Mouse (Mus musculus): Measurements from ENCODE around the gene Creld2. TPM values are rescaled to one million over a fixed set of nuclear protein-coding genes. Genes with fewer than 3 reads are reported as not detected.
A peak's percentile ranks its signal among the peaks of the same experiment; 100 is the strongest.

Creld2 gene
- total RNA-seq, 2 experiments from 2014 or later: 22.1 to 26.3 TPM

DNA sequence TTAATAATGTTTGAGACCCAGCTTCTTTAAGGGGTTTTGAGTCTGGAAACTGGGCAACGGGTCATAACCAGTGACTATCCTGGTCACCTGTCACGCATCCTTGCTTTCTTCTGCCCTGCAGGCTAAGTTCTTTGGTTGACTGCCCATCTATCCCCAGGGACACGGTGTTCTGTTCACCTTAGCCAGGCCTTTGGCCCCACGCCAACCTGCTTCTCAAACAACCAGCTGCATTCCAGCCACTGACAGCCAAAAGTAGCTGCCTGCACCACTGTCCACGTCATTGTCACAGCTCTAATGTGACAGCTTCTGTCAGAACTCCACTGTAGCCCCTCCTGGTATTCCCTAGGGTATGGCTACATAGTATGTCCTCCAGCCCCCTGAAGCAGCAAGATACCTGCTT, 12.0 kb downstream of the Creld2 start:
- Histone ChIP-seq H3K27ac (no peak overlapping the region), H3K4me3 (no peak overlapping the region)
- no peak for DNase-seq (ENCODE audit: extremely low spot score in 1 of 2, low spot score in 2 of 2)
- intact Hi-C loops (cut with DNase I): no loop called here
- TF ChIP-seq CTCF (IDR thresholded peaks at IDR 0.05): no peak

DNA sequence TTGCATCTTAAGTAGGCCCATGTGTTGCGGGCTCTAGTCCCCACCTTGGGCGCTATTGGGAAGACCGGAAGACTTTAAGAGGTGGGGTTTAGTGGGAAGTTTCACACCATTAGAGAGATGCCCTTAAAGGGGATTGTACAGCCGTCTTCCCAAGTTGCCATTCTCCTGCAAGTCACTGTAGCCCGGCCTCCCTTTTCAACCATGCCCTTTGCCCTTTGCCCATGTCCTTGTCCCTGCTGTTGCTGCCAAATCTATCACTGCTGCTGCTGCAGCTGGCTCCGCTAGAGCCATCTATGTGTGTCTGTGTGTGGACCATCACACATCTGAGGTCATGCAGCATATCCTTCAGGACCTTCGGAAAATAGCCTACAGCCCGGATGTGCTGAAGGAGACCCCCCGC, 13.1 kb downstream of the Creld2 start:
- intact Hi-C loops (cut with DNase I): no loop called here
- TF ChIP-seq CTCF (IDR thresholded peaks at IDR 0.05): no peak
- Histone ChIP-seq H3K27ac (no peak overlapping the region), H3K4me3 (no peak overlapping the region)
- no peak for DNase-seq (ENCODE audit: extremely low spot score in 1 of 2, low spot score in 2 of 2)

DNA sequence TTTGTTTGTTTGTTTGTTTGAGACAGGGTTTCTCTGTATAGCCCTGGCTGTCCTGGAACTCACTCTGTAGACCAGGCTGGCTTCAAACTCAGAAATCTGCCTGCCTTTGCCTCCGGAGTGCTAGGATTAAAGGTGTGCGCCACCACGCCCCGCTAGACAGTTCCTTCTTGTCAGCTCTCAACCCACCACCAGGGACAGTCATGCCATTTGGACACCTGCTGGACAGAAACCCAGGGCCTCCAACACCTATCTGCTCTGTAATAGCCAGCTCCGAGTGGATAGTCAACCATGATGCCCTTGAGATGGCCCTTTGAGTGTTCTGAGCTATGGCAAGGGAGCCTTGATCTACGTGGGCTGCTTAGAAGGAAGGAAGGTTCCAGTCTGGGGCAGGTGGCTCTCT, 16.6 kb downstream of the Creld2 start:
- no peak; the same call in 1 of the 2 replicates for TF ChIP-seq CTCF (IDR thresholded peaks at IDR 0.05)
- intact Hi-C loops (cut with DNase I): no loop called here
- DNase-seq (ENCODE audit: extremely low spot score in 1 of 2, low spot score in 2 of 2): no peak
- Histone ChIP-seq H3K4me3 (no peak overlapping the region), H3K27ac (no peak overlapping the region)

DNA sequence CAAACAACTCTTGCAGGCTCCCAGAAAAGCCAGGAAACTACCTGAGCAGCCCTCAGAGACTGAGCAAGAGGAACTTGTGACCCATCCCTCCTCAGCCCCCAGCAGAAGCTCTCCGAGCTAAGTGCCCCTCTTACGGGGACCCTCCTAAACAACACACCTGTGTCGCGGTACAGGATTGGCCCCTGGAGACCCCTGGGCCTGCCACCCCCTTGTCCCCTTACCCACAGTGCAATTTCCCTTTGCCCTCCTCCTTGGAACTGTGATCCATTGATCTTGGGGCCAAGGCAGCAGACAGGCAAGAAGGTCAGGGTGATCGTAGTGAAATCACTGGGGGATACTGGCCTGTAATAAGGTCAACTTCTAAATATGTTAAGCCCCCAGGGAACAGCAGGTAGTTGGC, 17.1 kb downstream of the Creld2 start:
- intact Hi-C loops (cut with DNase I): no loop called here
- no peak for DNase-seq (ENCODE audit: extremely low spot score in 1 of 2, low spot score in 2 of 2)
- H3K27ac ChIP-seq: no peak overlapping the region
- TF ChIP-seq CTCF (IDR thresholded peaks at IDR 0.05): no peak
- no peak overlapping the region for H3K4me3 ChIP-seq

DNA sequence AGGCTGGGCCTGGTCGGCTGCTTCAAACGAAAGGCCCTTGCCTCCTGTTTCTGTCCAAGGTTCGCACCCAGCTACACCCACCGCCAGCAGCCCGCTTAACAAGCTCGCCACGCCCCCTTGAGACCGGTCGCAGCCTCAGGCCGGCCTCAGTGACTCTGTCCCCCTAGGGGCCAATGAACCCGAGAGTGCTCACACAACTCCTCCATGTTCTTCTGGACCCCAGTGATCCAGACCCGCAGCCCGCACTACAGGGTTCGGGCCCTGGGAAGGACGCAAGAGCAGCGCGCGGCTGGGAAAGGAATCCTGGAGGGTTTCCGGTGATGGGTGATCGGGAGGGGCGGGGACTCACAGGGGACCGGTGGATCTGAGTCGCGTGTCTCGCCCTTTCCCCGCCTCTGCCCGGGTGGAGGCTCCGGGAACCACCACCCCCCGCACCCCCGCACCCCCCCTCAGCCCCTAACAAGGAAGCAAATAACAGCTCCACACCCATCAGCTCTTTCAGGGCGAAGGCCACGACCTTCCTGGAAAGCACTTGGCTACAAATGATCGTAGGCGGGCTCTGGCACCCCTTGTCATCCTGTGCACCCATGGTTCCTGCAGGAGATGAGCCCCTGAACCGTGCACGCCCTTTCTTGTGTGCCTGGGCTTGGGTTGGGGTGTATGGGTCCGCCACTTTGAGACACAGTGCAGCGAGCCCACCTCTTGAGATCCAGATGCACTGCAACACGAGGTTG, 17.9 kb downstream of the Creld2 start:
- H3K27ac ChIP-seq: peak overlapping the region; percentile 75
- peak overlapping the region; percentile 49 for H3K4me3 ChIP-seq
- DNase-seq (ENCODE audit: extremely low spot score in 1 of 2, low spot score in 2 of 2): peak; percentile 36 to 55
- TF ChIP-seq CTCF (IDR thresholded peaks at IDR 0.05): peak; percentile 18; the same call in 1 of the 2 replicates
- intact Hi-C loops (cut with DNase I): loop anchor here (1.0 kb wide), 1 partner anchor 27 kb away; no protein-coding TSS in a partner anchor

DNA sequence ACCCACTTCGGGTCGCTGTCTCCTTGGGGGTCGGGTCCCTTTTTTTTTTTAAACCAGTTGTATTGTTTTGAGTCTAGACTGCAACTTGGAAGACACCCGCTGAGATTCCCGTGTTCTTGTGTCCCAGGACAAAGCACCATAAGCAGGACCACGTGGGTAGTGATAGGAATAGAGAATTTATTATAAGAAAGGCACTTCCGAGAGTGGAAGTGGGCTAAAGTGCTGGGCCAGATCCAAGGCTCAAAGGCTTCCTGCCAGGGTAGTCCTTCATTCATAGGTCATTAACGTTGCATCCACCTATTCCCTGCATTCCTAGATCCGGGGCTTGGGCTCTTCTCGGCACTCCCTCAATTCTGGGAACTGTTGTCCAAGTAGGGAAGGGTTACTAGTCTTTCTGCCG, 18.5 kb downstream of the Creld2 start:
- intact Hi-C loops (cut with DNase I): loop anchor here (1.0 kb wide), 1 partner anchor 26 kb away; no protein-coding TSS in a partner anchor
- Histone ChIP-seq H3K27ac (peak overlapping the region; percentile 75; the same call in 1 of the 2 replicates), H3K4me3 (peak overlapping the region; percentile 49)
- TF ChIP-seq CTCF (IDR thresholded peaks at IDR 0.05): no peak
- DNase-seq (ENCODE audit: extremely low spot score in 1 of 2, low spot score in 2 of 2): no peak

DNA sequence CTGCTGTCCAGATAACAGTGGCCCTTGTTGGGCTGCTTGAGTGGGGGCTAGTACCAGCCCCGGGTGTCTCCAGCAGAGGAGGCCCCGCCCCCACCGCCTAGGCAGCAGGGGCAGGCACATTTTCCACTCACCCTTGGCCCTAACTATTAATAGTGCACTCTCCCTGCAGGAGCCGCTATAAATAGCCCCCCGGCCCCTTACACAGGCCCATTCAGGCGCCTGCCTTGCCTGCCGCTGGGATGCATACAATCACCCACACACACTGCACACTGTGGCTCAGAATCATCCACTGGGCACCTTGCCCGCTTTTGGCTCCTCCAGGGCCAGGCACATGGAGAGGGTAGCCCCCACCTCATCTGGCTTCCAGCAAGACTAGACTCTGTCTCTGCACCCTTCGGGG, 19.8 kb downstream of the Creld2 start:
- Histone ChIP-seq H3K27ac (peak overlapping the region; percentile 91), H3K4me3 (no peak overlapping the region)
- intact Hi-C loops (cut with DNase I): no loop called here
- peak; percentile 65 to 68 for DNase-seq (ENCODE audit: extremely low spot score in 1 of 2, low spot score in 2 of 2)
- no peak for TF ChIP-seq CTCF (IDR thresholded peaks at IDR 0.05)

DNA sequence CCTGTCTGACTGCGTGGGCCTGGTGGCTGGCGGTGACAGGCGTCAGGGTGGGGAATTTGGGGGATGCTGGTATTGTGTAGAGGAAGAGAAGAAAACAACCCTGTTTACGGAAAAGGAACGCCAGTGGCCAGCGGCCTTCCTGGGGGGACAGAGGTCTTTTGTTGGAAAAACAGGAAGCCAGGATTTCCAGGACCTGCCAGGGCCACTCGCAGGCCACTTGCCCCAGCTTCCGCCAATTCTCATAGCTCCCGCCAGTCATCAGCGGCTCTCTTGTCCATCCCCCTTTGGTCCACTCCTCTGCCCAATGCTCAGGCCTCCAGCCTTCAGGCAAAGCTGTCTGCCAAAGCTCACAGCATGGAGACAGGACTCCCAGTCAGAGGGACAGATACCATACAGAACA, 20.7 kb downstream of the Creld2 start:
- Histone ChIP-seq H3K4me3 (no peak overlapping the region), H3K27ac (peak overlapping the region; percentile 91)
- intact Hi-C loops (cut with DNase I): no loop called here
- no peak for DNase-seq (ENCODE audit: extremely low spot score in 1 of 2, low spot score in 2 of 2)
- TF ChIP-seq CTCF (IDR thresholded peaks at IDR 0.05): no peak

DNA sequence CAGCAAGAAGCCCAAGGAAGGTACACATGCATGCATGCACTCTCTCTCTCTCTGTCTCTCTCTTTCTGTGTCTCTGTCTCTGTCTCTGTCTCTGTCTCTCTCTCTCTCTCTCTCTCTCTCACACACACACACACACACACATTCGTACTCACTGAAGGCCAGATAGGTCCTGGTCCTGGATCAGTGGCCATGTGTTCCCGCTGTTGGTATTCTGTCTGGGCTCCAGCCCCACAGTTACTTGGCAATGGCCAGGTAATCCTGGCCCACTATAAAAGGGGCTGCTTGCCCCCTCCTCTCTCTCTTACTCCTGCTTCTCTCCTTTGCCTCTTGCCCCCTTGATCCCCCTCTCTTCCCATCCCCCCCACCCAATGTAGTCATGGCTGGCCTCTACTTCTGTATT, 21.7 kb downstream of the Creld2 start:
- H3K27ac ChIP-seq: no peak overlapping the region

DNA sequence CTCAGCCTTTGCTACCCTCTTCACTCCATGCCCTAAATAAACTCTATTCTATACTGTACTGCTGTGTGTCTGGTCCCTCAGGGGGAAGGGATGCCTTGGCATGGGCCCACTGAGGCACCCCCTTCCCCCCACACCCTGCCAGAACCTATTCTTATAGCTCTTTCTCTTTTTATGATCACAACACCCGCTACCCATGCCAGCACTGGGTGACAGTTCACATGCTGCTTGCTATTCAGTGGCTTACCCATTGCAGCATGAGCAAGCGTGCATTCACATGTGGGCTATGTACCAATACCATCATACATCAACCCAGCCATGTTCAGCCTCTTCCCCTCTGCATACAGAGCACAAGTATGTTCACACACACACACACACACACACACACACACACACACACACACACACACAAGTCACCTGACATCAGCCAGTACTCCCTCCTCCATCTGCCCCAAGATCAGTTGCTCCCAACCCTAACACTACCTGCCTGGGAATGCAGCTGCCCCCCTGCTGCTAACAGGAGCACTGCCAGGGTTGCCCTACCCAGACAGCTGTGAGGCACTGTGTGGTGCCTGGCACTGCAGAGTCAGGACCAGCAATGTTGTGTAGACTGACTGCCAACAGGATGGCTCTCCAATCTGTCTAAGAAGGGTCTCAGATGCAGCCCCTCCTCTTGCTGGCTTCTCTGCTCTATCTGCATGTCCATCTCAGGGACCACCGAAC, 22.3 kb downstream of the Creld2 start:
- intact Hi-C loops (cut with DNase I): no loop called here
- no peak for DNase-seq (ENCODE audit: extremely low spot score in 1 of 2, low spot score in 2 of 2)
- H3K27ac ChIP-seq: peak overlapping the region; percentile 16; the same call in 1 of the 2 replicates
- no peak overlapping the region for H3K4me3 ChIP-seq
- no peak for TF ChIP-seq CTCF (IDR thresholded peaks at IDR 0.05)

More for the DNA sequence above, 21.7 kb downstream of the Creld2 start:
- TF ChIP-seq CTCF (IDR thresholded peaks at IDR 0.05): no peak
- no peak overlapping the region for H3K4me3 ChIP-seq
- intact Hi-C loops (cut with DNase I): no loop called here
- no peak for DNase-seq (ENCODE audit: extremely low spot score in 1 of 2, low spot score in 2 of 2)

DNA sequence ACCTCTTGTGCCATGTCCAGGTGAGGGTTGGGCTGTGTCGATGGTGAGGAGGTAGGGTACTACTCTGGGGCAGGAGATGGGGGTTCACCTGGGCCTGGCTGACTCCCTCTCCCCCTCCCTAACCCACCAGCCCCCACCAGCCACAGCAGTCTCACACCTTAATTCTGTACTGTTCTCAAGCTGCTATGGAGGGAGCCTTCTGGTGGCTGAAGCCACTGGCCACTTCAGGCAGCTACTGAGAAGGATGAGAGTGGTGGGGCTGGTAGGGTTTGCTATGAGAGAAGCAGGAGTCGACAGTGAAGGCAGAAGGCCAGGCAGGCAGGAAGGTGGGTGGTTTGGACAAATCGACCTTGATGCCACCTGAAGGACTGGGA, 22.8 kb downstream of the Creld2 start:
- DNase-seq (ENCODE audit: extremely low spot score in 1 of 2, low spot score in 2 of 2): no peak
- no peak overlapping the region for H3K4me3 ChIP-seq
- no peak for TF ChIP-seq CTCF (IDR thresholded peaks at IDR 0.05)
- intact Hi-C loops (cut with DNase I): no loop called here
- peak overlapping the region; percentile 16; the same call in 1 of the 2 replicates for H3K27ac ChIP-seq

DNA sequence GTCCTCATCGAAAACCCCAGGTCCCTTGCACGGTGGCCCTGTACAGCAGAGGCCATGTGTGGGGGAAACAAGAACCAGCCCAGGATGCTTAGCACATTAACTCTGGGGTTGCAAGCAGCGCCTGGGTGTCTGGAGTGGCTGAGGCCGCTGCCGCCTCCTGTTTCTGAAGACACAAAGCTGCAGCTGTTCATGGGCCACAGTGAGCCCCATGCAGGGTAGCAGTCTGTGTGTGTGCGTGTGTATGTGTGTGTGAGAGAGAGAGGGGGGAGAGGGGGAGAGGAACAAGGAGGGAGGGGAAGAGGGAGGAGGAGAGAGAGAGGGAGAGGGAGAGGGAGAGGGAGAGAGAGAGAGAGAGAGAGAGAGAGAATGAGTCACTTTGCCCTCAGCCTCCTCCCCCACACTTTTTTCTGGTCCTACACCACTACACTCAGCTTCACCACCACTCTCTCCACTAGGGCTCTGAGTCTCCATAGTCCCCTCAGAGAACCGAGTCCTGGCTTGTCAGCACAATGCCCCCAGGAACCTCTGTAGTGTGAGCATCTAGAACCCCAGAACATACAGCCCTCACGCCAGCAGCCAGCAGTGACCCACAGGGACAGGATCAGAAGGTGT, 24.1 kb downstream of the Creld2 start:
- intact Hi-C loops (cut with DNase I): no loop called here
- Histone ChIP-seq H3K27ac (no peak overlapping the region; the same call in 1 of the 2 replicates), H3K4me3 (no peak overlapping the region)
- TF ChIP-seq CTCF (IDR thresholded peaks at IDR 0.05): peak; percentile 8
- DNase-seq (ENCODE audit: extremely low spot score in 1 of 2, low spot score in 2 of 2): peak; percentile 35 to 37
